Mouse (Mus musculus): ENCODE results near the gene Spata31d1b. TPM values are rescaled to one million over a fixed set of nuclear protein-coding genes. Genes with fewer than 3 reads are reported as not detected.
"Not testable (repeated sequence)": the region's sequence is repeated elsewhere in the genome, so short reads cannot be mapped to it uniquely, and the experiment has no call there.

The Spata31d1b gene
- polyA plus RNA-seq, 1 experiment from 2014 or later: not detected

- DNase-seq (ENCODE audit: low spot score) (no peak), ATAC-seq (ENCODE audit: low FRiP score) (no peak)
- Histone ChIP-seq H3K9me3 (ENCODE audit: control insufficient read depth, low read length) (no peaks in the 10 kb centered on the region), H3K4me2 (replicated peaks) (no peak overlapping the region), H3K9ac (no peak overlapping the region), H3K36me3 (replicated peaks; ENCODE audit: control insufficient read depth, insufficient read depth) (no peaks in the 10 kb centered on the region), H3K27me3 (ENCODE audit: control insufficient read depth, insufficient read depth, low read length) (no peaks in the 10 kb centered on the region), H3K4me3 (replicated peaks; ENCODE audit: low read length) (no peak overlapping the region), H3K4me1 (replicated peaks; ENCODE audit: control insufficient read depth, insufficient read depth, low read length) (no peaks in the 10 kb centered on the region), H3K27ac (no peak overlapping the region)
- WGBS: 92% methylated on average over 3 of the region's 3 CpGs
Measured at GRCm38 (mm10) chr13:59689843-59690242, 22.2 kb upstream of the Spata31d1b start.

- 87% methylated on average over 7 of the region's 7 CpGs for WGBS
- Histone ChIP-seq H3K36me3 (replicated peaks; ENCODE audit: control insufficient read depth, insufficient read depth) (no peaks in the 10 kb centered on the region), H3K4me2 (replicated peaks) (no peak overlapping the region), H3K27ac (no peak overlapping the region), H3K27me3 (ENCODE audit: control insufficient read depth, insufficient read depth, low read length) (no peaks in the 10 kb centered on the region), H3K9ac (no peak overlapping the region), H3K9me3 (ENCODE audit: control insufficient read depth, low read length) (no peaks in the 10 kb centered on the region), H3K4me3 (replicated peaks; ENCODE audit: low read length) (no peak overlapping the region), H3K4me1 (replicated peaks; ENCODE audit: control insufficient read depth, insufficient read depth, low read length) (no peaks in the 10 kb centered on the region)
- no peak for ATAC-seq (ENCODE audit: low FRiP score)
- DNase-seq (ENCODE audit: low spot score): no peak
Measured at GRCm38 (mm10) chr13:59690576-59690975, 21.5 kb upstream of the Spata31d1b start.

DNA sequence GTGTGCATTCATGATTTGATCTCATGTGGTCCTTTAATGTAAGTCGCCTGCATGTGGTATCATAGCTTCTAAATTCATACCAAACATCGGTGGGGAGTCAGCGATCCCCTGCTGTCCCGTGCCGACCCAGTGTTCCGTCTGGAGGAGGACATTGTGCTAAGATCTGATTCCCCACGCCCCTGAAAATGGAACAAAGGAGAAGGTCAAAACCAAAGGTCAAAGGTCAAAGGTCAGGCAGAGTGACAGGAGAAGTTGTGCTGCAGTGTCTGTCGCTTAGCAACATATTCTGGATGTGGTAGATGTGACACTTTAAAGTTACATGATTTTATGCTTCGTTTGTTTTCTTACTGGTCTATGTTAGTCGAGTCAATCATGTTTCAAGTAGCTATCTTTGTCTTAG lies 20.6 kb upstream of the Spata31d1b start:
- Histone ChIP-seq H3K9ac (no peak overlapping the region), H3K4me1 (replicated peaks; ENCODE audit: control insufficient read depth, insufficient read depth, low read length) (no peaks in the 10 kb centered on the region), H3K4me2 (replicated peaks) (no peak overlapping the region), H3K27me3 (ENCODE audit: control insufficient read depth, insufficient read depth, low read length) (no peaks in the 10 kb centered on the region), H3K9me3 (ENCODE audit: control insufficient read depth, low read length) (no peaks in the 10 kb centered on the region), H3K4me3 (replicated peaks; ENCODE audit: low read length) (no peak overlapping the region), H3K27ac (no peak overlapping the region), H3K36me3 (replicated peaks; ENCODE audit: control insufficient read depth, insufficient read depth) (no peaks in the 10 kb centered on the region)
- WGBS: 8% methylated on average over 10 of the region's 10 CpGs
- ATAC-seq (ENCODE audit: low FRiP score) (no peak), DNase-seq (ENCODE audit: low spot score) (no peak)

- Histone ChIP-seq H3K4me1 (replicated peaks; ENCODE audit: control insufficient read depth, insufficient read depth, low read length) (no peaks in the 10 kb centered on the region), H3K4me2 (replicated peaks) (no peak within 1 kb of the TSS), H3K36me3 (replicated peaks; ENCODE audit: control insufficient read depth, insufficient read depth) (no peaks in the 10 kb centered on the region), H3K9ac (no peak within 1 kb of the TSS), H3K27ac (no peak within 1 kb of the TSS), H3K9me3 (ENCODE audit: control insufficient read depth, low read length) (no peaks in the 10 kb centered on the region), H3K27me3 (ENCODE audit: control insufficient read depth, insufficient read depth, low read length) (no peaks in the 10 kb centered on the region), H3K4me3 (replicated peaks; ENCODE audit: low read length) (no peak within 1 kb of the TSS)
- WGBS: 85% methylated on average over 3 of the region's 3 CpGs
- no peak for ATAC-seq (ENCODE audit: low FRiP score)
- DNase-seq (ENCODE audit: low spot score): no peak
Measured at GRCm38 (mm10) chr13:59694008-59694407, 18.1 kb upstream of the Spata31d1b start, which contains the start of gene 4921517D22Rik. Gene 4921517D22Rik (minus strand): TSS chr13:59694108.

- Histone ChIP-seq H3K27ac (no peak overlapping the region), H3K27me3 (ENCODE audit: control insufficient read depth, insufficient read depth, low read length) (no peaks in the 10 kb centered on the region), H3K4me3 (replicated peaks; ENCODE audit: low read length) (no peak overlapping the region), H3K36me3 (replicated peaks; ENCODE audit: control insufficient read depth, insufficient read depth) (no peaks in the 10 kb centered on the region), H3K9ac (no peak overlapping the region), H3K9me3 (ENCODE audit: control insufficient read depth, low read length) (no peaks in the 10 kb centered on the region), H3K4me1 (replicated peaks; ENCODE audit: control insufficient read depth, insufficient read depth, low read length) (no peaks in the 10 kb centered on the region), H3K4me2 (replicated peaks) (no peak overlapping the region)
- DNase-seq (ENCODE audit: low spot score) (no peak), ATAC-seq (ENCODE audit: low FRiP score) (no peak)
- 95% methylated on average over 7 of the region's 7 CpGs for WGBS
Measured at GRCm38 (mm10) chr13:59695781-59696180, 16.3 kb upstream of the Spata31d1b start.

DNA sequence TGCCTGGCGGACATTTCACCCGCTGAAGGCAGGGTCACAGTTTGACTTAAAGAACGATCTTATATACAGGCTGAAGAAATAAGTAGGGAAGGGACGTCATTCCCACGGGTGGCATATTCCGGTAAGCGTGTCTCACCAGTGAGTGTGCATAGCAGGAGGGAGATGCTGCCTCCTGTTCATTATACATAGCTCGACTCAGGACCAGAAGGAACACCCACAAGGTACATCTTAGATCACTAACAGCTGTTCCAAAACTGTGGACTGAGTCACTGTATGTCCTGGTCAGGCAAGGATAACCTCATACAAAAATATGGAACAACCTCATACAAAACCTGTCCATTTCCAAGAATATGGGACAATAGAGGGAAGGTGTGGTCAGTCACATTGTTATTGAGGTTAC lies 13.0 kb upstream of the Spata31d1b start:
- Histone ChIP-seq H3K9ac (no peak overlapping the region), H3K36me3 (replicated peaks; ENCODE audit: control insufficient read depth, insufficient read depth) (no peaks in the 10 kb centered on the region), H3K27ac (no peak overlapping the region), H3K9me3 (ENCODE audit: control insufficient read depth, low read length) (no peaks in the 10 kb centered on the region), H3K27me3 (ENCODE audit: control insufficient read depth, insufficient read depth, low read length) (no peaks in the 10 kb centered on the region), H3K4me1 (replicated peaks; ENCODE audit: control insufficient read depth, insufficient read depth, low read length) (no peaks in the 10 kb centered on the region), H3K4me2 (replicated peaks) (no peak overlapping the region), H3K4me3 (replicated peaks; ENCODE audit: low read length) (no peak overlapping the region)
- ATAC-seq (ENCODE audit: low FRiP score) (no peak), DNase-seq (ENCODE audit: low spot score) (no peak)
- 91% methylated on average over 8 of the region's 8 CpGs for WGBS

DNA sequence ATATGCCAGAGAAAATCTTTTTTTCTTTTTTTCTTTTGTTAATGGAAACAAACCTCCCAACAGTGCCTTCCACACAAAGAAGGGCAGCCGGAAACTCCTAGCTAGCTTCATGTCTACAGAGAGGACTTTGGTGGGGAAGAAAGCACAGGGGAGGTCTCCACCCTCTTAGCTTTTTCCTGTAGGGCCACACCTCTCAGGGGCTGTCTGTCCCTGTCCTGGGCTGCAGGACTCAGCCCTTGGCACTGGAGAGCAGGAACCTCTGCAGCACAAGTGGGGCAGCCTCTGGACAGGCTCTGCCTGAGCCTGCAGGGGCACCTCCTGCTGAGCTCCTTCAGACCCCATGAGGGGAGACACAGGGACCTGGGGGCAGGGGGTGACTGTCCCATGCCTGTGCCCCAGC lies 11.9 kb upstream of the Spata31d1b start:
- not testable (repeated sequence) for H3K4me3 ChIP-seq (replicated peaks; ENCODE audit: low read length)

GRCm38 (mm10) chr13:59703514-59703913 lies 8.6 kb upstream of the Spata31d1b start:
- Histone ChIP-seq H3K9ac (no peak overlapping the region), H3K4me1 (replicated peaks; ENCODE audit: control insufficient read depth, insufficient read depth, low read length) (no peaks in the 10 kb centered on the region), H3K36me3 (replicated peaks; ENCODE audit: control insufficient read depth, insufficient read depth) (no peaks in the 10 kb centered on the region), H3K9me3 (ENCODE audit: control insufficient read depth, low read length) (no peaks in the 10 kb centered on the region), H3K4me3 (replicated peaks; ENCODE audit: low read length) (no peak overlapping the region), H3K4me2 (replicated peaks) (no peak overlapping the region), H3K27me3 (ENCODE audit: control insufficient read depth, insufficient read depth, low read length) (no peaks in the 10 kb centered on the region), H3K27ac (no peak overlapping the region)
- no peak for ATAC-seq (ENCODE audit: low FRiP score)
- no peak for DNase-seq (ENCODE audit: low spot score)
- WGBS: 86% methylated on average over 12 of the region's 12 CpGs

More for the DNA sequence above, 11.9 kb upstream of the Spata31d1b start:
- not testable (repeated sequence) for H3K27ac ChIP-seq; H3K4me2 ChIP-seq (replicated peaks); DNase-seq (ENCODE audit: low spot score); H3K9ac ChIP-seq; ATAC-seq (ENCODE audit: low FRiP score); H3K4me1 ChIP-seq (replicated peaks; ENCODE audit: control insufficient read depth, insufficient read depth, low read length); H3K36me3 ChIP-seq (replicated peaks; ENCODE audit: control insufficient read depth, insufficient read depth); H3K9me3 ChIP-seq (ENCODE audit: control insufficient read depth, low read length); H3K27me3 ChIP-seq (ENCODE audit: control insufficient read depth, insufficient read depth, low read length)
- 65% methylated on average over 1 of the region's 1 CpGs for WGBS

DNA sequence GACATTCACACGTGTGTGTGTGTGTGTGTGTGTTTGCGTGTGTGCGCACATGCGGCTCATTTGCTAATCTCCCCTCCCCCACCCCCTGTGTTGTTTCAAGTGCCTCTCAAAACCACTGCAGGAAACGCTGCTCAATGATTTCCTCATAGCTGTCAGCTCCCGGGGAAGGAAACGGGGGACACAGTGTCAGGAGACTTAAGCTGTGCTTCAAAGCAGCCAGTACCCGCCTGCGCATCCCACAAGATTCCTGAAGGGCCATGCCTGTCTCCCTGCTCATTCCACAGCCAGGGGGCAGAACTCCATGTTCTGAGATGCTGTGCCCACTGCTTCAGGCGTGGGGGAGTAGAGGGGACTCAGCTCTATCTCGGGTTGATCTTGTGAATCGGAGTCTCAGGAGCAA lies 7.5 kb upstream of the Spata31d1b start:
- H3K4me2 ChIP-seq (replicated peaks): no peak overlapping the region
- H3K4me3 ChIP-seq (replicated peaks; ENCODE audit: low read length): no peak overlapping the region
- no peaks in the 10 kb centered on the region for H3K4me1 ChIP-seq (replicated peaks; ENCODE audit: control insufficient read depth, insufficient read depth, low read length)
- H3K9me3 ChIP-seq (ENCODE audit: control insufficient read depth, low read length): no peaks in the 10 kb centered on the region
- ATAC-seq (ENCODE audit: low FRiP score) (no peak), DNase-seq (ENCODE audit: low spot score) (no peak)
- no peak overlapping the region for H3K9ac ChIP-seq
- no peaks in the 10 kb centered on the region for H3K27me3 ChIP-seq (ENCODE audit: control insufficient read depth, insufficient read depth, low read length)
- H3K36me3 ChIP-seq (replicated peaks; ENCODE audit: control insufficient read depth, insufficient read depth): no peaks in the 10 kb centered on the region
- H3K27ac ChIP-seq: no peak overlapping the region
- WGBS: 61% methylated on average over 12 of the region's 12 CpGs

DNA sequence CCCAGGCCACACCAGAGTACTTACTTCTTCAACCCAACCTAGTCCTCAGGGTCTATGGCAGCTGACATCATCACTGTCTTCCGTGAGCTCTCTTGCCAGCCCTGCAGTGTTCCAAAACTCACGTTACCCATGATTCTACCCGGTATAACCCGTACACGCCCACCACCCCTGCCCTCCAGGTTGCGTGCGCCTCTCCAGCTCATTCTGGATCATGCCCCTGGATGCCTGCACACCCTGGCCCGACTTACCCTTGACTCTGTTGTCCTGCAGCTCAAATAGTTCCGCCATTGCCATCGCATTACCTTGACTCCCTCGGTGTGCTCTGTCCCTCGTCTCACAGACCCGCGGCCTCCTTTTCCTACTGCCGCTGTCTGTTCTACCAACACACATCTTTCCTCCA lies 1.9 kb upstream of the Spata31d1b start, which contains the start of gene Spata31d1a:
TSS of gene Spata31d1a (minus strand) at position 101 of the 400 bp plus-strand sequence.
- DNase-seq (ENCODE audit: low spot score): no peak
- no peaks in the 10 kb centered on the region for H3K9me3 ChIP-seq (ENCODE audit: control insufficient read depth, low read length)

More for the DNA sequence above, 1.9 kb upstream of the Spata31d1b start, which contains the start of gene Spata31d1a:
- Histone ChIP-seq H3K4me1 (replicated peaks; ENCODE audit: control insufficient read depth, insufficient read depth, low read length) (no peaks in the 10 kb centered on the region), H3K27me3 (ENCODE audit: control insufficient read depth, insufficient read depth, low read length) (no peaks in the 10 kb centered on the region), H3K9ac (no peak within 1 kb of the TSS), H3K27ac (no peak within 1 kb of the TSS), H3K4me2 (replicated peaks) (no peak within 1 kb of the TSS), H3K4me3 (replicated peaks; ENCODE audit: low read length) (no peak within 1 kb of the TSS), H3K36me3 (replicated peaks; ENCODE audit: control insufficient read depth, insufficient read depth) (no peaks in the 10 kb centered on the region)
- 94% methylated on average over 15 of the region's 15 CpGs for WGBS
- no peak for ATAC-seq (ENCODE audit: low FRiP score)

Measured in hindbrain, embryonic 14.5 days (tissue).